Mouse (Mus musculus): ENCODE results near the gene Chrng.

The Chrng gene

DNA sequence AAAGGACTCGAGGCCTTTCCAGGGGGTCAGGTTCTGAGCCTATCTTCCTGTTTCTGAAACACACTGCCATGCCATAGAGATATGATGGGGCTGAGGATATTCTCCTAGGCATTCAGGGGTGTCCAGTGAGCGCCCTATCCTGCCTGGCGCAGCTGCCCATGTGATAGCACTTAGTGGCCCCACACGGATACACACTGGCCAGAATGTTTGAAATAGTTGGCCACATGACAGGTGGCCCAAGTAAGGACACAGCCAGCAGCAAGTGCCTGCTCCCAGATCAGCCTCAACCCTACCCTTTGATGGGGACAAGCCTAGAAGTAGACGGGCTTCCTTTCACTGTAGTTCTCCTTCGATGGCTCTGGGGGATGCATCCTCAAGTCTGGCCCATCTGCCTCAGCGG lies at the start of gene Chrng:
Gene Chrng (plus strand): TSS at position 193 of the 400 bp plus-strand sequence.
- DNase-seq (ENCODE audit: low read depth, low spot score) = no peak

DNA sequence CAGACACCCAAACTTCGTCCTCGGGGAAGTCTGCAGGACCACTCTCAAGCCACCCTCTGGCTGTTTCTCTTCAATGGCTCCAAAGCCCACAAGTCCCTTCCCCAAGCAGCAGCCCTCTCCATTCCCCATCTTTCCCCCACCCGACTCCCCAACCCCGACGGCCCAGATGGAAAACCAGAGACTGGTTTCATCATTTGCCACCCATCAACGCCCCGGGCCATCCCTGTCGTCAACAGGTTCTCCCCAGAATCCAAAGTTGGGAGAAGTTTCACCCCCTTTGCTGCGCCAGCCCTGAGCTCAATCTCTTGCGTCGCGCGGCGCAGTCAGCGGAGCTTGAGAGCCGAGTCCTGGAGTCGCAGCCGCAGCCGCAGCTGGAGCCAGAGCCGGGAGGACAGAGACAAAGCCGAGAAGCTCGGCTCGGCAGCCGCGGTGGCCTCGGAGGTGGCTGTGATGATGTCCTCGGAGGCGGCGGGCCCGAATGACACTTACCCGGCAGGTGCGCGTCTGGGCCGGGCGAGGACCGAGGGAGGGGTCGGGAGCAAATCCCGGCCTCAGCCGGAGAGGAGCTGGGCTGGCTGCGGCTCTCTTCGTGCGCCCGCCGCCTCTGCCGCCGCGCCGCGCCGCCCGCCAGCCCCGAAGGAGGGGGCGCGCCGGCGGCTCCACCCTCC lies 48.8 kb upstream of the Chrng start:
- DNase-seq (ENCODE audit: low read depth, low spot score) = no peak

DNA sequence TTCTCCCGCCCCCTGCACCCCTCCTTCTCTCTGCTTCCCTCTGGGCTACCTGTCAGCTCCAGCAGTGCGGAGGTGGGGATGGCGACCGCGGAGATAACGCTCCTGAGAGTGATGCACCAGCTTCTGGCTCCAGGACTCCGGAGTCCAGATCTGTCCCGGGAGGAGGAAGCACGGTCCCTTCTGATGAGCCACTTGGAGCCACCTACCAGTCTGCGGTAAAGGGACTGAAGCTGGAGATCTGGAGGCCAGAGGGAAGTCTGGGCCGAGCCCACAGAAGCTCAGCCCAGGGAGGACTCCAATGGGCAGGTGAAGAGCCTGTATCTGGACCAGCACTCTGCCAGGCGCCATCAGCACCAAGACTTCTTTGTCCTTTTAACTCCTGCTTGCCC lies 48.3 kb upstream of the Chrng start, which contains the start of gene Ecel1:
Gene Ecel1 (minus strand): TSS at position 323 of the 389 bp plus-strand sequence.
- DNase-seq (ENCODE audit: low read depth, low spot score) = no peak

DNA sequence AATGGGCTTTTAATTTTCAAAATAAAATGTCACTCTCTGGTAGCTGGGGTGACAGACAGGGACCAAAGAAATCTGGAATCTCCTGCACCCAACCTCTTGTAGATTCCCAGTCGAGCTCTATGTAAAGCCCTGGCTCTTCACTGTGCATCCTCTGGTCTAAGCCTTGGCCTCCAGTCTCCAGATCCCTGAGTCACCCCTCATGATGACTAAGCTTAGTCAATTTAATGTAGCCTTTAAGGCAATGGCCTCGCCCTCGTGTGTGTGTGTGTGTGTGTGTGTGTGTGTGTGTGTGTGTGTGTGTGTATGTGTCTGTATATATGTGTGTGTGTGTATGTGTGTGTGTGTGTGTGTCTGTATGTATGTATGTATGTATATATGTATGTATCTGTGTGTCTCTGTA lies 45.1 kb upstream of the Chrng start:
- DNase-seq (ENCODE audit: low read depth, low spot score) = no peak

DNA sequence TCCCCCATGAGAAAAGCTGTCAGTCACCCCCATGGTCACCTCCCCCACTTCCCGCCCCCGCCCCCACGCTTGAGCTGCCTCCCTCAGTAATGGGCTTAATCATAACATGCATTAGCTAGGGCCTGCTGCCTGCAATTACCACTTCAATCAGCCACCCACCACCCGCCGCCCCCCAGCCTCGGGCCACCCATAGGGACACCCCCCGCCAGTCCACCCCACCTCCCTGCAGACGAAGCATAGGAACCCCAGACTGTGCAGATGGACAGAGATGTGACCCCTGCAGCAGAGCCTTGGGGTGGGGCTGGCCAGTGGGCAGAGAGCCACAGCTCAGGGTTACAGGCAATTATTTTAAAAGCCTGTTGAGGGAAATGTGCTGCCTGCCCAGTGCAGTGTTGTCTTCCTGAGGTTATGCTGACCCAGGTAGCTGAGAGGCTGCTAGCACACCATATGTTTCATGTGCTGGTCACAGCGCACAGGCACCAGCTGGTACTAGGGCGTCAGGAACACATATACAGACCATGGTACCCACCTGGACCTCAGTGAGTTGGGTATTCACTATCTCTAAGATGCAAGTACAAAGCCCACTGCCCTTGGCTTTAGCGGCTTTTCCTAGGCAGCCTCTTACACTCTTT lies 40.2 kb upstream of the Chrng start:
- DNase-seq (ENCODE audit: low read depth, low spot score) = no peak

DNA sequence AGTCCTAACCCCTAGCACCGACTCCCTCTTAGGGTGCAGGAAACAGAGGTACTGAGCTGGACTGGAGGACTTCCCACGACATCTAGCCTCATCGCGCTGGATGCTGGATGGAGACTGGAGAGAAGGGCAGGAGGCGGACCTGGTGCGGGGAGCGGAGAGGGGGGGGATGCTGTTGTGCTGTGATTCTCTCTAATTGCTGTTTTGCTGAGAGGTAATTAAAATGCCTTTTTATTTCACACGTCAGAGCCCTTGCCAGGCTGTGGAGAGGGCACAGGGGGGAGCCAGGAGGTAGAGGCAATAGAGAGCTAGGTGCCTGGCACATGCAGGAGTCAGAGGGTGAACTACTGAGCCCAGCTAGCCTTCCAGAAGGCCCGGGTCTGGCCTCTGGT lies 39.7 kb upstream of the Chrng start:
- no peak for DNase-seq (ENCODE audit: low read depth, low spot score)

DNA sequence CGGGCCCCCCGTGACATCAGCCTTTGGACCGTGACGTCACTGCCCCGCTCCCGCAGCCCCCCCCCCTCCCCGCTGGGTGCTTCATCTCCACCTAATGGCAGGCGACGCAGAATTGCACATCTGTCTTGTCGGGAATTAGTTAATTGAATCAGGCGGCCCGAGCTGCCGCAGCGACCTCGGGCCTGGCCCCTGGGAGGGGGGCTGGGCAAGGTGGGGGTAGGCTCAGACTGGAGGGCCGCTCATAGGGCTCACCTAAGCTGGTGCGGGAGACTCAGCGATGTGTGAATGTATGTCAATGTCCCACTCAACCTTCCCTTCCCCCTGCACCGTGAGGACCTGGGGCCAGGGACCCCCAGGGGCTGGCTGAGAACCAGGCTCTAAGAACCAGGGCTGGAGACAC lies 34.0 kb upstream of the Chrng start:
- DNase-seq (ENCODE audit: low read depth, low spot score) = no peak

DNA sequence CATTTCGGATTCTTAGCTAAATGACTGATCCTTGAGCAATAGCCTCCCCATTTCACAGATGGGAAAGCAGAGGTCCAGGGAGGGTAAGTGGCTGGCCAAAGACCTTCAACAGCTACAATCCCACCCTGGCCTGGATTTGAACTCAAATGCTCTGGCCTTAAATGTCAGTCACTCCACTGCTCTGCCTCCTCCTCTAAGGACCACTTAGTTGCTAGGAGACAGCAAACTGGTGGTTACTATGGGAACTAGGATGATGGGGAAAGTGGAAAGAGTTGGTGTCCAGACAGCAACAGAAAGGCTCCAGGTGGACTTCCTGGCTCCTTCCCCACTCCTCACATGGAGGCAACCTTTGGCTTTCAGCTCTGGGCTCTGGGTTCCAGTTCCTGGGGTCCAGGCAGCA lies 33.1 kb upstream of the Chrng start:
- DNase-seq (ENCODE audit: low read depth, low spot score) = no peak

DNA sequence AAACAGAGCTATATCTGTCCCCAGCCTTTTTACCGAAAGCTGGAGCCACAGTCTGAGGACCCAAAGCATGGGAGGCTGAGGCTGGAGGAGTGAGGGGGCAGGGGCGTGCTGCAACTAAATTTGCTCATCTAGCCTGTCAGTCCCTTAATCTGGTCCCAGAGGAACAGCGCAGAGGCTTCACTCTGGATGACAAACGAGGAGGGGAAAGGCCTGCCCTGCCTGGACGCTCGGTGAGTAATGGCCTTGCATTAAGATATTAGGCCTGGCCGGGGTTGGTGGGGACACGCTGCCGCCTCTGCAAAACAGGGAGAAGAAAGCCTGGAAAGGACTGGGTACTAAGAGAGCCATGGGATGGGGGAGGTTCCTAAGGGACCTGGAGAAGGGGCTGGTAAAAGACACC lies 32.1 kb upstream of the Chrng start:
- DNase-seq (ENCODE audit: low read depth, low spot score) = no peak

DNA sequence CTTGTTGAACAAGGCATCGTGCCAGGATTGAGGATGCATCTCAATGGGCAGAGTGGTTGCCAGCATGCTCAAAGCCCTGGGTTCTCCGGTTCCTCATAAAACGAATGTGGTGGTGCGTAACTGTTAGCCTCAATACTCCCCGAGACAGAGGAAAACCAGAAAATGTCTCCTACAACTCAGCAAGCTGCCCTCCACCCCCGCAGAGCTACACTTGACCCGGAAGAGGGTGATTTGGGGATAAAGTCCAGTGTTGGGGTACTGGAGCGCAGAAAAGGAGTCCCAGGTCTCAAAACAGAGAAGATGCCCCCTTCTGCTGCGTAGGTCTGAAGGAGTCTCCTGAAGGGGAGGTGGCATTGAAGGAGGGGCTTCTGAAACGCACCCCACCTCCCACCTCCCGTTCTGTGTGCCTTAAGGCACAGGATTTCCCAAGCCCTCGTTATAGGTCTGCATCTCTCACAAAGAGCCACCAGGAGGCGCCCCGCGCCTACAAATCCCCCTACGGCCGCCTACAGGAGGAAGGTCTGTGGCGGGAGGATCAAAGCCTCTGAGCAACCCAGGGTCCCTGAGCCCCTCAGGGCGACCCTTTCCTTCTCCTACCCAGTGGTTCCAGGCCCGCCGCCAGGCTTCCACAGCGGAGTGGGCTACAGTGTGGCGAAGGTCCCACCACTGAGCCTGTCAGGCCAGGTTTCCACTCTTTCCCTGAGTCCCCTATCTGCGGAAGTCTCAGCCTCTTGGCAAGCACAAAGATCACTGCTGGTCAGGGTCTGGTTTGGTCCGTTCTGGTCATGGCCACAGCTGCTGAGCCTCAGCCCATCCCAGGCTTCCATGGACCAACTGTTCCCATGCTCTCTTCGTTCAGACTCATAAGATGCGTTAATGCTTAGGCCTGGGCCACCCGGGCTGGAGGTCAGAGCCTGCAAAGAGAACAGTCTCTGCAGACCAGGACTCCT lies 30.2 kb upstream of the Chrng start:
- DNase-seq (ENCODE audit: low read depth, low spot score) = peak; percentile 60

DNA sequence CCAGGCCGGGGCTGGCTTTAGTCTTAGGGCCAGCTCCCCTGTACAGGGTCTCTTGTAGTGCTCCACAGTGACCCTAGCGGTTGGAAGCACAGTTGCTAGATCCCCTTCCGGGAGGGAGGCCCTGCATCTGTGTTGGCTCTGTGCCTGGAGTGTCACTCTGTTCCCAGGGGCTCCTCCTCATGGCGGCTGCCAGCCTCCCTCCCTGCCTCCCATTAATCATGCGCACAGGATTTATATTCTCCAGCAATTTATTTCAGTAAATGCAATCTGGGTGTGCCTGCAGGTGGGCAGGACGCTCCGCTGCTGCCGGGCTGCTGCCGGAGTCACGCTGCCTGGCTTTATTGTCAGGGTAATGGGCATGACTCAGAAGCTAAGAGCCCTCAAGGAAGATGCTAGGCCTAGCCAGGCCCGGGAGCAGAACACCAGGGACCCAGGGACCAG lies 28.6 kb upstream of the Chrng start:
- DNase-seq (ENCODE audit: low read depth, low spot score) = no peak

DNA sequence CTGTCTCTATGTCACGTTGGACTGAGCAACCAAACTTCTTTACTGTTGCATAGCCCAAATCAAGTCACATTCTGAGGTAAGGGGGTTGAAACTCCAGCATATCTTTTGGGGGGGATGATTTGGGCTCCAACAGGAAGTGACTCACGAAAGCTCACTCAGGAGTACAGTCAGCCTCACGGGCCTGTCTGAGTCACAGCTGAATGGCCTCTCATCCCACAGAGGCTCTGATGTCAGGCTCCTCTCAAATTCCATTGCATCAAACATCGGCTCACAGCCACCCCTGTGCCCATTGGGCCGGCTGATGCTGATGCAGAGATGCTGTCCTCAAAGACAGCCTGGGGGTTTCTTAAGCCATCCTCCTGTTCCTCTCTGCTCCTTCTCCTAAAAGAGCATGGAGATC lies 23.6 kb upstream of the Chrng start:
- DNase-seq (ENCODE audit: low read depth, low spot score) = peak; percentile 61

DNA sequence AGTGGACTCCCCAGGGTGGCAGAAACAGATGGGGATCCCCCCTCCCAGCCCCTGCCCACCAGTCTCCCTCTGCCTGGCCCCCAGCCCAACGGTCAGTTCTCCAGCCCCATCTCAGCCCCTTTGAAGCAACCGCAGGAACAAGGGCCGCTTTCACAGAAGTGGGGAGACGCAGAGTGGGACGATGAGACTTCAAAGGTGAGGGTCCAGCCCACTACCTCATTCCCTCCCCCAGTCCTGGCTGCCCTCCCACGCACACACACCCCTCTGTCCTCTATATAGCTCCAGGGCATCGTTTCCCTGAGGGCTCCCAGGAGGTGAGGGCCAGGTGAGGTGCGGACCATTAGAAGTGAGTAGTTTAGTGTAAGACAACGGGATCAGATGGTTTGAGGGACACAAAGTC lies 21.4 kb upstream of the Chrng start, which contains the start of gene Prss56:
Gene Prss56 (plus strand): TSS at position 301 of the 400 bp plus-strand sequence.
- no peak for DNase-seq (ENCODE audit: low read depth, low spot score)

DNA sequence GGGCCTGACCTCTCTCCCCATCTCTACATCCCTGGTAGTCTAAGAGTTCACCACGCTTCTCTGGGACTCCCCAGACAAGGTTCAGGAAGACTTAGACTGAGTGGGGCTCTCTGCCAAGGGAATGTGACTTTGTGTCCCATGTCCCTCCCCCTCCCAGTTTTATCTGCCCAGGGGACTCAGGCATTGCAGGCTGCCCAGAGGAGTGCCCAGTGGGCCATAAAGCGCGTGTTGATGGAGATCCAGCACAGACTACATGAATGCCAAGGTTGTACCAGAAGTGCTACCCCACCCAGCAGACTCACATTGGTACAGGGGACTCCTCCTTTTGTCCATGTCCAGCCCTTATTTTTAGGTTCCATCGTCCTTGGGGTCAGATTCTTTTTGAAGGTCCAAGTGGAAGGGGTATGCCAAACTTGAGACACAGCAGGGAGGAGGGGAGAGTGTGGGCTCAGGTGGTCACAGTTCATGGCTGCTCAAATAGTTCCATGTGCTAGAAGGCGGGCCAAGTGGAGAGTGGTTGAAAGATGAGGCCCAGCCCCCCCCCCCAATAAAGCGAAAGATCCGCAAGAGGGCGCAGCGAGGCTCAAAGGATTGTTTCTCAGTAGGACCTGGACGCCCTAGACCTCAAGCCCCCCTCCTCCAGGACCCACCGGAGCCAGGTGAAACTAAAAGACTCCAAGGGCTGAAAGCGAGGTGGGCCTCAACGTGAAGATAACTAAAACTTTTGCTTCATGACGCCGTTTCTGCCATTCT lies 20.3 kb upstream of the Chrng start:
- peak; percentile 50 for DNase-seq (ENCODE audit: low read depth, low spot score)

DNA sequence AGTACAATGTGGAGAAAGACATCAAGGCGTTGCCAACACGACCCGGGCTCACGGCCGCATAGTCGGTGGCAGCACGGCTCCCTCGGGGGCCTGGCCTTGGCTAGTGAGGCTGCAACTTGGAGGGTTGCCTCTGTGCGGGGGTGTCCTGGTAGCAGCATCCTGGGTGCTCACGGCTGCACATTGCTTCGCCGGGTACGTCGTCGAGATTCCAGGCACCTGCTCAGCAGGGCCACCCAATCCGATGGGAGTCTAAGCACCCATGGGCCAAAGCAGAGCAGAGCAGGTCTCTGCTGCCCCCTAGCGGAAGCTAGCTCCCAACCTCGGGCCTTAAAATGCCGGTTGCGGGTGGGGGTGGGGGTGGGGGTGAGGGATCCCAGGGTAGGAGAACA lies 19.7 kb upstream of the Chrng start:
- peak; percentile 78 for DNase-seq (ENCODE audit: low read depth, low spot score)

DNA sequence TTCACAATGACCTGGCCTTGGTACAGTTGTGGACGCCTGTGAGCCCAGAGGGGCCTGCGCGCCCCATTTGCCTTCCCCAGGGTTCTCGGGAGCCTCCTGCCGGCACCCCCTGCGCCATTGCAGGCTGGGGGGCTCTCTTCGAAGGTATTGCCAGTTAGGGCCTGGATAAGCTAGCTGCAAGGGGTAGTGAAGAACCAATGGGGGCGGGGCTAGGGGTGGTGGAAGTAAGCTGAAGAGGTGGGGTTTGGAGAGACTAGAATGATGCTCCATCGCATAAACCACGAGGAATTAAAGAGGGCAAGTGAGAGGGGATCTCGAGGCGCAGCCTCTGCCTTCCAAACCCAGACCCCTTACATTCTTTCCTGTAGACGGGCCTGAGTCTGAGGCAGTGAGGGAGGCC lies 18.9 kb upstream of the Chrng start:
- no peak for DNase-seq (ENCODE audit: low read depth, low spot score)

DNA sequence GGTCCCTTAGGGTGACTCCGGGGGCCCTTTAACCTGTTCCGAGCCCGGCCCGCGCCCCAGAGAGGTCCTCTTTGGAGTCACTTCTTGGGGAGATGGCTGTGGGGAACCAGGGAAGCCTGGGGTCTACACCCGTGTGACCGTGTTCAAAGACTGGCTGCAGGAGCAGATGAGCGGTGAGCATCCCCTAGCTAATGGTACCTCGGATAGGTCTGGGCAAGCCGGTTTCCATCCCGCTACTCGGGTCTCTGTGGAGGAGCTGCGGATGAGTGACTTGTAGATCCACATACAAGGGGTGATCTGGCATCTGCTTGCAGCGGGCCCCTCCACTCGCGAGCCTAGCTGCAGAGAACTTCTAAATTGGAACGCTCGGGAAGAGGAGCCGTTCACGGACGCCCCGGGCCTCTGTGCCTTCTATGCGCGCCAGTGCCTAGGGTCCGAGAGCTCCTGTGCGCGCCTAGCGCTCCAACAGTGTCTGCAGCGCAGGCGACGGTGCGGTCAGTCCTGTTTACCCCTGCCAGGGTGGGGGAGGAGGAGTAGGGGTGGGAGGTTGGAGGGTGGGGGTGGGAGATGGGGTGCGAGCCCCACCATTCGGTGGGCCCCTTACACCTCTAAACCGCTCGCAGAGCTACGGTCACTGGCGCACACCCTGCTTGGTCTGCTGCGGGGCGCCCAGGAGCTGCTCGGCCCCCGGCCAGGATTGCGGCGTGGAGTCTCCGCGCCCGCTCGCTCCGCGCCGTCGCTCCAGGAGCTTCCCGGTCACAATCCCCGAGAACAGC lies 18.0 kb upstream of the Chrng start:
- DNase-seq (ENCODE audit: low read depth, low spot score) = no peak

DNA sequence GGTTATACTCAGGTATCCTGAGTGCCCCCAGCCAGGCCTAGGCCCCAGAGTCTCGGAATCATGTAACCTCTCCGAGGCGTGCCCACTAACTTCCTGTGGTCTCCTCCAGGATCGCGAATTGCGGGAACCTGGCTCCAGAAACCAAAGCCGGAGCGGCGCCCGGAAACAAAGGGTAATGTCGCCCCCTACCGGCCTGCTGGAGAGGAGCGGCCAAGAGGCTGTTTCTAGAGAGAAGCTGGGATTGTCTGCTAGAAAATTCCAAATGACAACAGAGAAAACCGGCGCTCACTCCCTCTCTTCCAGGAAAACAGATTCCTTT lies 17.5 kb upstream of the Chrng start:
- DNase-seq (ENCODE audit: low read depth, low spot score) = peak; percentile 63

DNA sequence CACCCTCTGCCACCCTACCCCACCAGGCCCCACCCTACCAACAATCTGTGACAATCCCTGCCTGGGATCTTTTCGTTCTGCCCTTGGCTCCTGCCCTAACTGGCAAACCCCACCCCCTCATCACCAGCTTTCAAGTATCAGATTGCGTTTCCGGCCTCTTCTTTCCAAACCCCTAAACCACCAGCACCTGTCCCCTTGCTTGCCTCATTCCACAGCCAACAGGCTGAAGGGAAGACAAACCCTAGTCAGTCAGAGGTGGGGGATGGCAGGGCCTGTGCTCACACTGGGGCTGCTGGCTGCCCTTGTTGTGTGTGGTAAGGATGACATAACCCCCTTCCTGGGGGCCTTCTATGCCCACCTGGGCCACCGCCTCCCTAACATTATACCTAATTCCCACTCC lies 14.0 kb upstream of the Chrng start, which contains the start of gene Chrnd:
Gene Chrnd (plus strand): TSS at position 179 of the 400 bp plus-strand sequence.
- DNase-seq (ENCODE audit: low read depth, low spot score) = no peak

DNA sequence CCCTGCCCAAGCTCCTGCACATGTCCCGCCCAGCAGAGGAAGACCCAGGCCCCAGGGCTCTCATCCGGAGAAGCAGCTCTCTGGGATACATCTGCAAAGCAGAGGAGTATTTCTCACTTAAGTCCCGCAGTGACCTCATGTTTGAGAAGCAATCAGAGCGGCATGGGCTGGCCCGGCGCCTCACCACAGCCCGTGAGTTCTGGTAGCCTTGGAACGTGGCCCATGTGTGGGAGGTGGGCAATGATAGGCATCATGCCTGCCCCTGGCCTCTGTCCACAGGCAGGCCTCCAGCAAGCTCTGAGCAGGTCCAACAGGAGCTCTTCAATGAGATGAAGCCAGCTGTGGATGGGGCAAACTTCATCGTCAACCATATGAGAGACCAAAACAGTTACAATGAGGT lies 7.2 kb upstream of the Chrng start:
- DNase-seq (ENCODE audit: low read depth, low spot score) = no peak
